Mouse (Mus musculus) myocyte (in vitro differentiated cells): Measurements from ENCODE around the gene Nr1h4. TPM values are rescaled to one million over a fixed set of nuclear protein-coding genes. Genes with fewer than 3 reads are reported as not detected.

Experiments used
- H3K27me3 ChIP-seq: one replicate; pipeline ENCODE4 v1.6.1; 2011; ENCODE audit not compliant: control insufficient read depth, insufficient read depth, insufficient read length
- H3K36me3 ChIP-seq: one replicate; pipeline ENCODE4 v1.6.1; 2011; ENCODE audit not compliant: control insufficient read depth, insufficient read depth
- H3K4me2 ChIP-seq: one replicate; pipeline ENCODE4 v1.6.1; 2011; ENCODE audit warnings: low read depth, control low read depth
- H3K4me3 ChIP-seq: one replicate; pipeline ENCODE4 v1.5.1; 2011; ENCODE audit warnings: mild to moderate bottlenecking, control low read depth, moderate library complexity
- H3K79me2 ChIP-seq: one replicate; pipeline ENCODE4 v1.6.1; 2011; ENCODE audit not compliant: control insufficient read depth, insufficient read depth
- H3ac ChIP-seq: one replicate; pipeline ENCODE4 v1.6.1; 2011; ENCODE audit not compliant: control insufficient read depth, insufficient read length
- CEBPB ChIP-seq: IDR thresholded peaks from 2 replicates; pipeline ENCODE4 v1.6.1; 2011; ENCODE audit warnings: mild to moderate bottlenecking, moderate library complexity; ENCODE audit not compliant: poor library complexity, insufficient read depth, severe bottlenecking
- E2F4 ChIP-seq: IDR thresholded peaks from one replicate; pipeline ENCODE4 v1.6.1; 2011; ENCODE audit warnings: mild to moderate bottlenecking, control low read depth, moderate library complexity; ENCODE audit not compliant: insufficient read depth
- MAX ChIP-seq: IDR thresholded peaks from one replicate; pipeline ENCODE4 v1.6.1; 2011; ENCODE audit warnings: low read depth, mild to moderate bottlenecking, control low read depth
- MYOD1 ChIP-seq, 3 experiments: IDR thresholded peaks; one replicate each; pipeline ENCODE4 v1.6.1; 2011; ENCODE audit warnings: control low read depth in 2 of 3, low read depth in 2 of 3, mild to moderate bottlenecking in 2 of 3, moderate library complexity in 1 of 3; ENCODE audit not compliant: insufficient read length in 2 of 3, control insufficient read depth in 1 of 3
- MYOG ChIP-seq, 3 experiments: IDR thresholded peaks; one replicate each; pipeline ENCODE4 v1.6.1; 2011; ENCODE audit warnings: control low read depth in 2 of 3, low read depth in 2 of 3, mild to moderate bottlenecking in 2 of 3; ENCODE audit not compliant: insufficient read length in 2 of 3, control insufficient read depth in 1 of 3, insufficient read depth in 1 of 3
- POLR2A ChIP-seq: IDR thresholded peaks from one replicate; pipeline ENCODE4 v1.6.1; 2011; ENCODE audit warnings: low read depth, mild to moderate bottlenecking, control low read depth, moderate library complexity; ENCODE audit not compliant: insufficient read length
- POLR2AphosphoS2 ChIP-seq: IDR thresholded peaks from one replicate; pipeline ENCODE4 v1.6.1; 2011; ENCODE audit warnings: low read depth, control low read depth; ENCODE audit not compliant: insufficient read length
- REST ChIP-seq: IDR thresholded peaks from one replicate; pipeline ENCODE4 v1.6.1; 2011; ENCODE audit warnings: mild to moderate bottlenecking, control low read depth, moderate library complexity; ENCODE audit not compliant: insufficient read depth, insufficient read length
- SRF ChIP-seq: IDR thresholded peaks from one replicate; pipeline ENCODE4 v1.6.1; 2011; ENCODE audit warnings: low read depth; ENCODE audit not compliant: control insufficient read depth, insufficient read length
- TCF12 ChIP-seq: IDR thresholded peaks from one replicate; pipeline ENCODE4 v1.6.1; 2011; ENCODE audit warnings: mild to moderate bottlenecking, control low read depth; ENCODE audit not compliant: poor library complexity, insufficient read depth, severe bottlenecking
- TCF3 ChIP-seq: IDR thresholded peaks from one replicate; pipeline ENCODE4 v1.6.1; 2011; ENCODE audit warnings: low read depth, control low read depth; ENCODE audit not compliant: insufficient read length
- USF1 ChIP-seq: IDR thresholded peaks from one replicate; pipeline ENCODE4 v1.6.1; 2011; ENCODE audit warnings: low read depth, mild to moderate bottlenecking, control low read depth, moderate library complexity
- polyA plus RNA-seq: library from polyadenylated mRNA; unstranded; fragments of >200 nt; fragmentation: generic; extraction: Trizol; gene quantifications from one replicate; pipeline ENCODE4 v1.2.1, GENCODE M21; 2012; ENCODE audit warnings: missing spikeins

Nr1h4 gene
- polyA plus RNA-seq, 1 experiment, result not detected

DNA sequence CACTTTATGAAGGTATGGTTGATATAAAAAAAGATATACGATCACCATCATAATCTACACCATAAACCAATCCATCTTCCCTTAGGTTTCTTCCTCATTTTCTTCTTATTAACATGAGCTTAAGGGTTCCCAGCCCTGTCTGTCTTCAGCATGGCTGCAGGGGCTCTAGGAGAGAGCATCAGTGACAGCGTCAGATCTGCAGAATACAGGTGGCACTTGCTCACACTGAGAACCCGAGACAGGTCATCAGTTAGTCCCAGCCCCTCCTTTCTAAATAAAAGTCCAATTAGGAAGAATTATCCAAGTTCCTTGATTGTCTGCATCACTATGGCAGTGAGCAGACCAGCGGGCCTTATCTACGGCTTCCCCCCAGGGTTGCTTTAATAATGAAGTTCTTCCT lies 934 bp downstream of the Nr1h4 start:
- H3K79me2 ChIP-seq, result no peaks in the 10 kb centered on the region
- no peak overlapping the region for H3K4me2 ChIP-seq
- no peak overlapping the region for H3K4me3 ChIP-seq
- no peaks in the 10 kb centered on the region for H3K27me3 ChIP-seq
- no peak for TF ChIP-seq MYOG (IDR thresholded peaks at IDR 0.05; ENCODE audit: control insufficient read depth in 1 of 3, insufficient read depth in 1 of 3, insufficient read length in 2 of 3, low read depth in 2 of 3)
- no peak for TF ChIP-seq TCF12
- no peaks in the 10 kb centered on the region for H3K36me3 ChIP-seq
- no peak overlapping the region for H3ac ChIP-seq

DNA sequence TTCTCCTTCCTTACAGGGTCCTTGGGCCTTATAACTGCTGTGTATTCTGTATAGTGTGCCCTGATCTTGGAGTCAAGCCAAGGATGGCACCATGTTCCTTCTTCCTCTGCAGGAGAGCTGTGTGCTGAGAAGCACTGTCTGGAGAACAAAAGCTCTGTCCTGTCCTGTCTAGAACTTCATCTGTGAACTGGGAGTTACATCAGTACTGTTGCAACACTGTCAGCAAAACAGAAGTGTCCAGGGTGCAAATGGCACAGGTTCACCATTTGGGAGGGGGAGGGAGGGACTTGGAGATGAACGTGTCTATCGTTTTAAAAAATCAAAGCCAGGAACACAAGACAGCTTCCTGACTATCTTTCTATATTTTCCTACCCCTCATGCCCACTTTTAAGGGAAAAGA lies 1.4 kb downstream of the Nr1h4 start:
- H3K4me2 ChIP-seq, result no peak overlapping the region
- H3K4me3 ChIP-seq, result no peak overlapping the region
- no peak overlapping the region for H3ac ChIP-seq
- H3K36me3 ChIP-seq, result no peaks in the 10 kb centered on the region
- no peak for TF ChIP-seq MYOG (IDR thresholded peaks at IDR 0.05; ENCODE audit: control insufficient read depth in 1 of 3, insufficient read depth in 1 of 3, insufficient read length in 2 of 3, low read depth in 2 of 3)
- TF ChIP-seq TCF12, result no peak
- no peak for TF ChIP-seq POLR2A
- no peak for TF ChIP-seq CEBPB
- no peak for TF ChIP-seq TCF3
- TF ChIP-seq REST, result no peak
- TF ChIP-seq USF1, result no peak
- TF ChIP-seq POLR2AphosphoS2, result no peak
- no peak for TF ChIP-seq SRF
- TF ChIP-seq MYOD1 (IDR thresholded peaks at IDR 0.05; ENCODE audit: control insufficient read depth in 1 of 3, insufficient read length in 2 of 3, low read depth in 2 of 3), result no peak
- TF ChIP-seq MAX, result no peak
- no peaks in the 10 kb centered on the region for H3K79me2 ChIP-seq
- no peaks in the 10 kb centered on the region for H3K27me3 ChIP-seq

DNA sequence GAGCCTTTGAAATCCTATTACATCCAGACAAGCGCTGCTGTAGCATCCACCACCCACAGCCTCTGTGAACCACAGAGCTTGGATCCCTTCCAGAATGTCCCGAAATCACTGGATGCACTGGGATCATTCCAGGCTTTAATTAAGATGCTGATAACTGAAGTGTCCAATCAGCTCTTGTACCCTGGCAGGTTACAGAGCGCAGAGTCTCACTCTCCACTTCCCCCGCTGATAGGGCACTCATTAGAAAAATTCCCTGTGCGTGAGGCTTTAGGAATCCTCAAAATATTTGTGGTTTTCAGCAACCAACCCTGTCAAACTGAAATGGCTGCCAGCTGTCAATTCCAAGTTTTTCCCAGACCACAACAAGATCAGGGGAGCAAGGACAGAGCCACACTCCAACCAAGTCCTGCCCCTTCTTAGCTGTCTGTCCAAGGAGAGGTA lies 2.2 kb downstream of the Nr1h4 start:
- Histone ChIP-seq H3K36me3 (no peaks in the 10 kb centered on the region), H3ac (no peak overlapping the region), H3K4me3 (no peak overlapping the region), H3K27me3 (no peaks in the 10 kb centered on the region), H3K79me2 (no peaks in the 10 kb centered on the region), H3K4me2 (peak overlapping the region; percentile 59)
- TF ChIP-seq MAX, result no peak
- TF ChIP-seq TCF12, result peak; percentile 35
- no peak for TF ChIP-seq SRF
- TF ChIP-seq USF1, result no peak
- peak; percentile 11 for TF ChIP-seq TCF3
- peak in 1 of 3 experiments; percentile 69 for TF ChIP-seq MYOG (IDR thresholded peaks at IDR 0.05; ENCODE audit: control insufficient read depth in 1 of 3, insufficient read depth in 1 of 3, insufficient read length in 2 of 3, low read depth in 2 of 3)
- TF ChIP-seq REST, result no peak
- TF ChIP-seq POLR2A, result no peak
- no peak for TF ChIP-seq CEBPB
- peak in 2 of 3 experiments; percentile 66 to 68 for TF ChIP-seq MYOD1 (IDR thresholded peaks at IDR 0.05; ENCODE audit: control insufficient read depth in 1 of 3, insufficient read length in 2 of 3, low read depth in 2 of 3)

DNA sequence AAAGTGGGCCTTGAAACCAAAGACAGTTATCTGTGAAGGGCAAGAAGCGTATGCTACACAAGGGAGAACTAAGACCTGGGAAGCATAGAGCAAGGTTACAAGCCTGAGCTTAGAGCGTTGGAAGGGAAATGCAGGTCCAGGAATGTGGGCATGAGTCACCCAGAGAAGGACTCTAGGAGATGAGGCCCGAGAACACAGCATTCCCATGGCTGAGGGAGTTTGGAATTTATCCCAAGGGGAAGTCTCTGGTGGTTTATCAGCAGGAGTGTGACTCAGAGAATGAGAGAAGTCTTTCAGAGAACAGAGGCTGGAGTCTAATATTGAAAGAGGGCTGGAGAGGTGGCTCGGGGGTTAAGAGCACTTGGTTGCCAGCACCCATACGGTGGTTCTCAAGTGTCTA lies 6.3 kb downstream of the Nr1h4 start:
- Histone ChIP-seq H3K4me3 (no peak overlapping the region), H3K4me2 (peak overlapping the region; percentile 56)
- no peak for TF ChIP-seq TCF3
- no peak for TF ChIP-seq CEBPB
- TF ChIP-seq REST, result no peak
- no peak for TF ChIP-seq MAX
- TF ChIP-seq TCF12, result no peak
- TF ChIP-seq MYOD1 (IDR thresholded peaks at IDR 0.05; ENCODE audit: control insufficient read depth in 1 of 3, insufficient read length in 2 of 3, low read depth in 2 of 3), result no peak
- TF ChIP-seq POLR2AphosphoS2, result no peak
- TF ChIP-seq E2F4, result no peak
- TF ChIP-seq SRF, result no peak
- no peak for TF ChIP-seq POLR2A
- TF ChIP-seq USF1, result no peak

DNA sequence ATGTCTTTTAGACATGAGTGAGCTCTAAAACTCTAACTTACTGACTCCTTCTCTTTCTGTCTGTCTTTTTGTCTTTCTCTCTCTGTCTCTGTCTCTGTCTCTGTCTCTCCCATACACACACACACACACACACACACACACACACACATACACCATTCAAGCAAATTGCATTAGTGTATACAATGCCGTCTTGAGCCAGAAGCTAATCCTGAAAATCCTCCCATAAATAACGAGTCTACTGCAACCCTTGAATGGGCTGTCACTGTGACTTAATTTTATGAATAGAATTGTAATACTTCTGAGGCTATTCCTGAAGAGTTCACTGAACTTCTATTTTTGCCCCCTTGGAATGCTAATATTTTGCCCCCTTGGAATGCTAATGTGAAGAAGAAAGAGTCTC lies 7.6 kb downstream of the Nr1h4 start:
- H3K4me3 ChIP-seq, result no peak overlapping the region
- TF ChIP-seq USF1, result no peak

More for the DNA sequence above, 6.3 kb downstream of the Nr1h4 start:
- H3ac ChIP-seq, result no peak overlapping the region
- no peaks in the 10 kb centered on the region for H3K36me3 ChIP-seq
- no peaks in the 10 kb centered on the region for H3K27me3 ChIP-seq
- H3K79me2 ChIP-seq, result no peaks in the 10 kb centered on the region

More for the DNA sequence above, 7.6 kb downstream of the Nr1h4 start:
- no peak overlapping the region for H3K4me2 ChIP-seq
- H3K79me2 ChIP-seq, result no peaks in the 10 kb centered on the region
- H3ac ChIP-seq, result no peak overlapping the region
- H3K36me3 ChIP-seq, result no peaks in the 10 kb centered on the region
- no peaks in the 10 kb centered on the region for H3K27me3 ChIP-seq
